Mouse (Mus musculus) cerebellum, adult 2 months (tissue): ENCODE results near the gene Dlgap1.

Source experiments
- CTCF ChIP-seq: fragments of 200-500 bp; IDR thresholded peaks from 2 replicates; pipeline ENCODE4 v1.5.1; 2011; ENCODE audit warnings: low read depth, mild to moderate bottlenecking, control low read depth, low read length, moderate library complexity, borderline replicate concordance; ENCODE audit not compliant: insufficient read depth
- POLR2A ChIP-seq: fragments of 200-500 bp; IDR thresholded peaks from 2 replicates; pipeline ENCODE4 v1.6.1; 2011; ENCODE audit warnings: low read length, control low read depth, borderline replicate concordance; ENCODE audit not compliant: insufficient read depth

GRCm38 (mm10) chr17:70748964-70749650 is 780.2 kb downstream of the Dlgap1 start:
- no peak for TF ChIP-seq CTCF
- TF ChIP-seq POLR2A = no peak
